Mouse (Mus musculus): ENCODE measurements around the gene Rnf208.

- no peak for TF ChIP-seq CTCF (IDR thresholded peaks at IDR 0.05; ENCODE audit: borderline replicate concordance, insufficient read depth, low read depth, low read length)
- TF ChIP-seq POLR2A (IDR thresholded peaks at IDR 0.05; ENCODE audit: borderline replicate concordance, insufficient read depth, low read length): no peak
Observed at GRCm38 (mm10) chr2:25262795-25263622, 21.0 kb downstream of the Rnf208 start.

All from cerebellum, adult 2 months (tissue).